ENCODE assay signal across 25 mouse cellular contexts in the genomic region with DNA sequence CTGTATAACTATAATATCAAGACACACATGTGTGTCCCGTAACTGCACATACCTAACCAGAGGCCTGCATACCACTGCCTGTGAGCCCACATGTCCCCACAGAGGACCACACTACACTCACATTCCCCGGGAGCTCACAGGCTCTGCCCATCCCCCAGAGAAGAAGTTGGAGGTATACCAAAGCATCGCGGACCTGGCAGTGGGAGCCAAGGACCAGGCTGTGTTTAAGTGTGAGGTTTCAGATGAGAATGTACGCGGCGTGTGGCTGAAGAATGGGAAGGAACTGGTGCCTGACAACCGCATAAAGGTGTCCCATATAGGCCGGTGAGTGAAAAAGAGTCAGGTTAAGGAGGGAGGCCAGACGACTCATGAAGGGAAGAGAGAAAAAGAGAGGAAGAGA. TPM values are rescaled to one million over a fixed set of nuclear protein-coding genes. Genes with fewer than 3 reads are reported as not detected.
DNase-seq lines count a peak whose midpoint lies in the region; ATAC-seq lines count a peak whose summit lies in the region.
"Had no signal": no experiment of that assay in that cellular context is flagged by ENCODE, and none has a peak within 500 bp of the region (broad histone marks: within the 10 kb centered on the region; RNA-seq: fewer than 3 reads in every experiment).

No protein-coding gene starts in this region.

- H3K36me3 ChIP-seq in heart, embryonic 12.5 days: peaks cover 100% of the 10 kb centered on the region
- H3K36me3 ChIP-seq in heart, embryonic 11.5 days (ENCODE audit: control insufficient read depth, insufficient read depth, low read length): peaks cover 16% of the 10 kb centered on the region; the same call in 1 of the 2 replicates
- H3K36me3 ChIP-seq in heart, embryonic 15.5 days: peaks cover 52% of the 10 kb centered on the region
- H3K36me3 ChIP-seq: forebrain, embryonic 10.5 days; hindbrain, embryonic 10.5 days; hindbrain, embryonic 13.5 days; intestine, embryonic 15.5 days; kidney, embryonic 15.5 days had no signal

- peak; percentile 33 for DNase-seq in cerebellum, adult 8-10 months
- DNase-seq in cerebellum, adult 18-20 months: no peak
- DNase-seq in cerebellum, postnatal 14 days: peak; percentile 58 to 68
- no peak for DNase-seq in cerebellum, adult 9-10 months
- DNase-seq in heart, adult 8-10 months (ENCODE audit: low spot score): no peak
- DNase-seq: adrenal gland, adult 8-10 months; adrenal gland, postnatal 25 days; gastrocnemius, postnatal 10 days; gastrocnemius, postnatal 36 days; kidney, adult 11 months; kidney, adult 8-10 months; kidney, postnatal 10 days had no signal

- H3K9me3 ChIP-seq in heart, embryonic 12.5 days (replicated peaks): no peaks in the 10 kb centered on the region
- H3K9me3 ChIP-seq in heart, embryonic 11.5 days (replicated peaks; ENCODE audit: control insufficient read depth, low read length): no peaks in the 10 kb centered on the region
- H3K9me3 ChIP-seq in heart, embryonic 15.5 days (replicated peaks): no peaks in the 10 kb centered on the region
- H3K9me3 ChIP-seq: forebrain, embryonic 10.5 days; forebrain, embryonic 13.5 days; hindbrain, embryonic 10.5 days; hindbrain, embryonic 13.5 days; intestine, embryonic 15.5 days; kidney, embryonic 15.5 days had no signal

- no peak overlapping the region for H3K27ac ChIP-seq in heart, embryonic 12.5 days (ENCODE audit: poor library complexity, severe bottlenecking)
- no peak overlapping the region for H3K27ac ChIP-seq in heart, embryonic 11.5 days (ENCODE audit: low read depth, low read length)
- H3K27ac ChIP-seq in heart, embryonic 15.5 days: no peak overlapping the region
- H3K27ac ChIP-seq: forebrain, embryonic 10.5 days; forebrain, embryonic 13.5 days; hindbrain, embryonic 10.5 days; hindbrain, embryonic 13.5 days; intestine, embryonic 15.5 days; kidney, embryonic 15.5 days had no signal

- no peak overlapping the region for H3K4me3 ChIP-seq in heart, embryonic 12.5 days
- H3K4me3 ChIP-seq in heart, embryonic 11.5 days (ENCODE audit: low read depth, low read length): no peak overlapping the region
- peak overlapping the region; percentile 67; the same call in 1 of the 2 replicates for H3K4me3 ChIP-seq in heart, embryonic 15.5 days
- H3K4me3 ChIP-seq: forebrain, embryonic 10.5 days; forebrain, embryonic 13.5 days; hindbrain, embryonic 10.5 days; hindbrain, embryonic 13.5 days; intestine, embryonic 15.5 days; kidney, embryonic 15.5 days had no signal

- H3K4me2 ChIP-seq in heart, embryonic 12.5 days: 0 out of 2 replicates have a peak overlapping the region, but pooled peaks have one; percentile 2
- H3K4me2 ChIP-seq in heart, embryonic 11.5 days: no peak overlapping the region
- peak overlapping the region; percentile 71 for H3K4me2 ChIP-seq in heart, embryonic 15.5 days
- H3K4me2 ChIP-seq: forebrain, embryonic 13.5 days; hindbrain, embryonic 13.5 days; intestine, embryonic 15.5 days; kidney, embryonic 15.5 days had no signal

- H3K9ac ChIP-seq in heart, embryonic 12.5 days: no peak overlapping the region; the same call in 1 of the 2 replicates
- H3K9ac ChIP-seq in heart, embryonic 11.5 days (ENCODE audit: low read depth, low read length): no peak overlapping the region
- H3K9ac ChIP-seq in heart, embryonic 15.5 days: peak overlapping the region; percentile 42; the same call in 1 of the 2 replicates
- H3K9ac ChIP-seq: forebrain, embryonic 13.5 days; hindbrain, embryonic 13.5 days; intestine, embryonic 15.5 days; kidney, embryonic 15.5 days had no signal

- WGBS in heart, embryonic 12.5 days: 84% methylated on average over 10 of the region's 10 CpGs
- 75% methylated on average over 10 of the region's 10 CpGs for WGBS in heart, embryonic 11.5 days (ENCODE audit: insufficient replicate concordance)
- WGBS in heart, embryonic 15.5 days: 65% methylated on average over 10 of the region's 10 CpGs

- no peak for ATAC-seq in heart, embryonic 12.5 days (ENCODE audit: insufficient number of reproducible peaks, low FRiP score)
- ATAC-seq in heart, embryonic 11.5 days (replicated peaks; ENCODE audit: insufficient number of reproducible peaks, low FRiP score, low TSS enrichment): no peak
- no peak for ATAC-seq in heart, embryonic 15.5 days (replicated peaks; ENCODE audit: insufficient number of reproducible peaks, insufficient read depth, low FRiP score, low read depth)
- ATAC-seq: activated CD4-positive, CD25-positive, alpha-beta regulatory T cell, adult 4 months; forebrain, embryonic 13.5 days; forebrain, embryonic 16.5 days; hindbrain, embryonic 16.5 days; intestine, embryonic 15.5 days had no signal

- H3K4me1 ChIP-seq in heart, embryonic 12.5 days (replicated peaks): peaks cover 68% of the 10 kb centered on the region
- peaks cover 32% of the 10 kb centered on the region for H3K4me1 ChIP-seq in heart, embryonic 11.5 days (ENCODE audit: control insufficient read depth, insufficient read depth, low read length)
- peaks cover 68% of the 10 kb centered on the region for H3K4me1 ChIP-seq in heart, embryonic 15.5 days (replicated peaks)
- H3K4me1 ChIP-seq: forebrain, embryonic 10.5 days; forebrain, embryonic 13.5 days; hindbrain, embryonic 10.5 days; hindbrain, embryonic 13.5 days; intestine, embryonic 15.5 days; kidney, embryonic 15.5 days had no signal

- H3K27me3 ChIP-seq in heart, embryonic 12.5 days (replicated peaks): no peaks in the 10 kb centered on the region
- no peaks in the 10 kb centered on the region for H3K27me3 ChIP-seq in heart, embryonic 11.5 days (ENCODE audit: control insufficient read depth, insufficient read depth, low read length)
- H3K27me3 ChIP-seq in heart, embryonic 15.5 days: no peaks in the 10 kb centered on the region
- H3K27me3 ChIP-seq: intestine, embryonic 15.5 days; kidney, embryonic 15.5 days had no signal

RNA-seq across cellular contexts. Expression of a gene that starts 7.2 kb away (rescaled TPM):
- 1,039 and 1,047 TPM in 2 replicates for polyA plus RNA-seq in heart, embryonic 12.5 days (2016; fragmentation: Nextera tagmentation; extraction: Ambion mirVana)
- 470 and 665 TPM in 2 replicates for polyA plus RNA-seq in heart, embryonic 11.5 days (2014; fragmentation: Nextera tagmentation; extraction: Ambion mirVana)
- 909 and 937 TPM in 2 replicates for polyA plus RNA-seq in heart, embryonic 15.5 days (2015; fragmentation: Nextera tagmentation; extraction: Ambion mirVana)
- total RNA-seq in heart, adult 8-10 months (2022): 1,000 to 10,000 TPM; 1,514 to 2,177 (median 1,722) TPM
- total RNA-seq: adrenal gland, postnatal 25 days; gastrocnemius, adult 18-20 months; gastrocnemius, postnatal 36 days had no signal
- polyA plus RNA-seq: activated CD4-positive, CD25-positive, alpha-beta regulatory T cell, adult 4 months; forebrain, embryonic 10.5 days; forebrain, embryonic 13.5 days; forebrain, embryonic 16.5 days; hindbrain, embryonic 10.5 days had no signal

RNA-seq across cellular contexts. Expression of a gene that starts 42.9 kb away (rescaled TPM):
- polyA plus RNA-seq in heart, embryonic 12.5 days (2016; fragmentation: Nextera tagmentation; extraction: Ambion mirVana): 3.0 and 3.1 TPM in 2 replicates
- 1.7 and 1.9 TPM in 2 replicates for polyA plus RNA-seq in heart, embryonic 11.5 days (2014; fragmentation: Nextera tagmentation; extraction: Ambion mirVana)
- 3.9 and 8.6 TPM in 2 replicates for polyA plus RNA-seq in heart, embryonic 15.5 days (2015; fragmentation: Nextera tagmentation; extraction: Ambion mirVana)
- 1 to 10 TPM; 2.8 to 6.1 (median 3.2) TPM for total RNA-seq in heart, adult 8-10 months (2022)
- polyA plus RNA-seq: activated CD4-positive, CD25-positive, alpha-beta regulatory T cell, adult 4 months had no signal

RNA-seq across cellular contexts. Expression of a gene that starts 54.9 kb away (rescaled TPM):
- polyA plus RNA-seq in heart, embryonic 12.5 days (2016; fragmentation: Nextera tagmentation; extraction: Ambion mirVana): 42.5 and 44.3 TPM in 2 replicates
- polyA plus RNA-seq in heart, embryonic 11.5 days (2014; fragmentation: Nextera tagmentation; extraction: Ambion mirVana): 34.0 and 36.3 TPM in 2 replicates
- polyA plus RNA-seq in heart, embryonic 15.5 days (2015; fragmentation: Nextera tagmentation; extraction: Ambion mirVana): 53.5 and 63.2 TPM in 2 replicates
- total RNA-seq in heart, adult 8-10 months (2022): 10 to 100 TPM; 19.0 to 26.0 (median 23.6) TPM

RNA-seq across cellular contexts. Expression of a gene that starts 58.5 kb away (rescaled TPM):
- 6.5 and 7.7 TPM in 2 replicates for polyA plus RNA-seq in heart, embryonic 12.5 days (2016; fragmentation: Nextera tagmentation; extraction: Ambion mirVana)
- 5.0 and 6.8 TPM in 2 replicates for polyA plus RNA-seq in heart, embryonic 11.5 days (2014; fragmentation: Nextera tagmentation; extraction: Ambion mirVana)
- 4.1 and 7.0 TPM in 2 replicates for polyA plus RNA-seq in heart, embryonic 15.5 days (2015; fragmentation: Nextera tagmentation; extraction: Ambion mirVana)
- 1 to 10 TPM; 4.9 to 6.9 (median 6.1) TPM for total RNA-seq in heart, adult 8-10 months (2022)

Comparison
In these comparisons a context has a peak if more than half of its experiments do, and no peak if none do; other contexts are left out.
1. DNase-seq: peak in cerebellum, adult 8-10 months (single experiment) and cerebellum, postnatal 14 days (2 of 2); none in cerebellum, adult 18-20 months (0 of 2), cerebellum, adult 9-10 months (single experiment) and heart, adult 8-10 months (single experiment).